Mouse (Mus musculus) cerebellum, postnatal 4 days (tissue): ENCODE results near the gene Srgap2.
A peak's percentile ranks its signal among the peaks of the same experiment; 100 is the strongest.
"Not testable (repeated sequence)": the region's sequence is repeated elsewhere in the genome, so short reads cannot be mapped to it uniquely, and the experiment has no call there.

Source experiments
- DNase-seq, 2 experiments: peaks; one replicate each; pipeline ENCODE4 v3.0.0; 2022; ENCODE audit warnings: low spot score in 2 of 2, mixed read lengths in 1 of 2

The Srgap2 gene

DNA sequence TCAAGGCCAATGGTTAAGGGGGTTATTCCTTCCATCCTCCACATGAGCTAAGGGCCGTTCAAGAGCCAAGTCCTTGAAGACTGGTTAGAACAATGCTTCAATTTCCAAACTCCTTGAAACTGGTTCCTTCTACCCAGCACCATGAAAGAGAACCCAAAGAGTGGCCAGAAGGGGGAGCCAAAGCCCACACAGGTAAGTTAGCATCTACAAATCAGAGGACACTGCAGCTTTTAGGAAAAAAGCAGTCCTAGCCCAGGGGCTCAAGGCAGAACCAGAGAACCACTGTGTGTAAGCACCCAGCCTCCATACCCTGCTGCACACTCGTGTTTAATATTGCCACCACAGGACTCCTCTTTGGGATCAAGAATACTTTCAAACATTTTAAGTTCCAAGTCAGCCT is 236.5 kb downstream of the Srgap2 start:
- peak in 1 of 2 experiments; percentile 64 for DNase-seq

DNA sequence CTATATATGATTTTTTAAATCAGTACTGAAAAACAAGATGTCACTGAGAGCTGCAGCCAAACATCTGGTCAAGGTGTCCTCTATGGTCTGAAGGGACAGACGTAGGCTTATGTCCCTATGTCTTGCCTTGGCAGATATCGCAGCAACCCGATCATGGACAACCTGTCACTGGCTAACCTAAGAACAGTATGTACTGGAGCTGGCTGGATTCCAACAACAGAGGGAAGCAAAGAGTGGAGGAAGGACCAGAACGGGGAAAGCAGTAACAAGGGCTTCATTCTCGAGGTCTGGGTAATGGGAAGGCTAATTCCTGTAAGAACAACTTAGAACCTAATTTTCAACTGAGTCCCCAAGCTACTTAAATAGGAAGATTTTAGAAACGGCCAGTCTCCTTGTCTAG is 238.2 kb downstream of the Srgap2 start:
- DNase-seq: no peak

DNA sequence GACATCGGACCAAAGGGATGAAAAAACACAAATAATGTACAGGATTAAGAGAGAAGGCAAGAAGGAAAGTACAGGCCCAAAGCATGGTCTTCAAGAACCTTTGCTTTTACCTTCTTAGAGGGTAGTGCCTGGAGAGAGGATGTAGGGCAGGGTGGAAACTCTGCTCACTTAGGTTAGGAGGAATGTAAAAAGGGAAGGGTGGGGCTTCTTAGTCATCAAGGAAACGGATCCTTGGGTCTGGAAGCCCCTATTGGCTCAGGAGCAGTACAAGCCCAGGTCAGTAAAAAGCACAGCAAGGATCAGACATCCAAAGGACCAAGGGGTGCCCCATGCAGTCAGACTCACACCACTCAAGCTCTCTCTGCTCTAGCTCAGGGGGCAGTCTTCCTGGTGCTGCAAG is 239.9 kb downstream of the Srgap2 start:
- DNase-seq: no peak

DNA sequence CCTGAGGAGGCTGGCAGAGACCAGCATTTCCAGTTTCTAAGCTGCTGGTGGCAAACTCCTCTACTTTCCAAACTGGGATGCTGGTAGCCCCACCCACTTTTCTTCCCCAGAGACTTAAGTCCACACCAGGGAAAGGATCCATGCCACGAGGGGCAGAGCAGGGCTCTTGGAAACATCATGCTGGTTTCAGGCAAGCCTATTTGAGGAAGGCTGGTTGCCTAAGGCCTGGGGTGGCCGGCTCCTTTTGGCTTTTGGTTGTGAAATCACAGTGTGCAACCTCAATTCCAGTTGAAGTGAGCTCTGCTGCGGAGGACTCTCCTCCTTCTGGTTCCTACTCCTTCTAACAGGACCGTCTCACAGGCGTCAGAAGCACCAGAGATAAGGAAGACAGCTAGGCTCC is 240.3 kb downstream of the Srgap2 start:
- no peak for DNase-seq

DNA sequence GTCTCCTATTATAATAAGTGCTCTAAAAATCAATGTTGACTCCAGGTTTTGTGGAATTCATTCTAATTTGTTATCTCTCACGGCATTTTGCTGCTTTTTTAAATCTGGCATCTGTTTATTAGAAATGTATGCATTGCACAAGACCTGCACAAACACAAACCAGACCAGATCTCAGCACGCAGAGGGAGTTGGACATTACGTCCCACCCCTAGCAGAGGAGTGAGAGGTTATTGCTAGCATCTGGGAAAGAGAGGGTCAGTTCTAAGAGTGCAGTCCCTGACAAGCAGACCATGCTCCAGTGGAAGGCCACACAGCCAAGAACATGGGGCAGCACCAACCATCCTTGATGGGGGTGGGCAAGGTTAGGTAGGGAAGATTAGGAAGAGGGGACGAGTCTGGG is 242.5 kb downstream of the Srgap2 start:
- no peak for DNase-seq

DNA sequence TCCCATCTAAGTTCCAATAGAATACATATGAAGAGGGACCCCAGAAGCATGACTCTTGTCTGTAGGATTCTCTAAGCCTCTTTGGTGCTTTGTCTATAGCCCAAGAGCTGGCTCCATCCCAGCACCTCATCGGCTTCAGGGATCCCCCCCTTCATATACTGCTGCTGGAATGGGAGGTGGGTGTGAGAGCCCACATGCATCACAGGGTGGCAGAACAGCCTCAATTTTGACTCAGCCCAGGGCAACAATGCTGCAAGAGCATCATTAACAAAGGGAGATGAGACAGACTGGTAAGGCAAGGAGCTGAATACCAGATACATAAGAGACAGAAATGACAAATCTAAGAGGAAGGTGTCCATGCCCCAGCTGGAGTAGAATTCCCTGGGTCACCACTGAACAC is 243.0 kb downstream of the Srgap2 start:
- DNase-seq: no peak

DNA sequence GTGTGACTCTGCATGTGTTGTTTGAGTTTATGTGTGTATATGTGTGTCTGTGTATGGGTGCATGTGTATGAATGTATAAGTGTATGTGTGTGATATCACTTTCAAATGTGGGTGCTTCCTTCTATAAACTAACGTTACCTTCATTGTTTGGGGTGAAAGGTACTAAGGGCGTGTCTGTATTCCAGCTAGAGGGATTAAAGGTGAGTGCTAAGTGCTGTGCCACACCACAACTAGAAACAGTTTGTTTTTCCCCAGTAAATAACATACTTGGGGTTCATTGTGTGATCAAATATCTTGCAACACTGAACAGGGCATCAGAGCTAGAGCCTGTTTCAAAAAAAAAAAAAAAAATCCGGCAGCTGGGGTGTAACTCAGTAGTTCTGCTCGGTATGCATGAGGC is 245.4 kb downstream of the Srgap2 start:
- no peak for DNase-seq

DNA sequence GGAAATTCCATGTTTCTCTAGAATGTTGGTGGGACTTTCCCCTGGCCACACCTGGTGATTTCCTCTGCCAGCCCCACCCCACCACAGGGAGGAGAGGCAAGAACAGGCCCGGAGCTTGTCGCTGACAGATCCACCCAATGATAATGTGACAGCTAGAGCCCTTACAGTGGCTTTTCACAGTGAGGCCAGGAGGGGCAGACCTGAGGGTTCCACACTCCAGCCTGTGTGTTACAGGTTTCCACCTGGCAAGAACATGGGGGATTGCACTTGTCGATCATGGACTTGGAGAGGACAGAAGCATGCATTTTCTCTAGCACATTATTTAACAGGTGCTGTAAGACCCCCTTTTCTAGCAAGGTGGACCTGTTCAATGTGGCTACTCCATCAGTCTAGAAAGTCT is 246.9 kb downstream of the Srgap2 start:
- no peak for DNase-seq

DNA sequence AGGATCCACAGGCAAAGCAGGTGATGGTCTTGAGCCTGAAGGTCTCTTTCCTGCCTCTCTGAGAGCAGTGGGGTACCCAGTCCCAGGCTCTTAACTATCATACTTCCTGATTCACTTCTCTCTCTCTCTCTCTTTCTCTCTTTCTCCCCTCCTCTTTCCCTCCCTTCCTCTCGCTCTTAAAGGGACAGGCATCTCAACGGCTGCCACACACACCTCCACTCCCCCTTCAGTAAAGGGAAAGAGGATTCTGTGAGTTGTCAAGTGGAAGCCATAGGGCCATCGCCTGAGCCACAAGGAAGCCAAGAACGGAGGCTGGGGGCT is 247.7 kb downstream of the Srgap2 start, which contains the start of gene Ikbke:
Gene Ikbke, minus strand, starts transcription at position 151 of the 321 bp plus-strand sequence.
- DNase-seq: no peak

DNA sequence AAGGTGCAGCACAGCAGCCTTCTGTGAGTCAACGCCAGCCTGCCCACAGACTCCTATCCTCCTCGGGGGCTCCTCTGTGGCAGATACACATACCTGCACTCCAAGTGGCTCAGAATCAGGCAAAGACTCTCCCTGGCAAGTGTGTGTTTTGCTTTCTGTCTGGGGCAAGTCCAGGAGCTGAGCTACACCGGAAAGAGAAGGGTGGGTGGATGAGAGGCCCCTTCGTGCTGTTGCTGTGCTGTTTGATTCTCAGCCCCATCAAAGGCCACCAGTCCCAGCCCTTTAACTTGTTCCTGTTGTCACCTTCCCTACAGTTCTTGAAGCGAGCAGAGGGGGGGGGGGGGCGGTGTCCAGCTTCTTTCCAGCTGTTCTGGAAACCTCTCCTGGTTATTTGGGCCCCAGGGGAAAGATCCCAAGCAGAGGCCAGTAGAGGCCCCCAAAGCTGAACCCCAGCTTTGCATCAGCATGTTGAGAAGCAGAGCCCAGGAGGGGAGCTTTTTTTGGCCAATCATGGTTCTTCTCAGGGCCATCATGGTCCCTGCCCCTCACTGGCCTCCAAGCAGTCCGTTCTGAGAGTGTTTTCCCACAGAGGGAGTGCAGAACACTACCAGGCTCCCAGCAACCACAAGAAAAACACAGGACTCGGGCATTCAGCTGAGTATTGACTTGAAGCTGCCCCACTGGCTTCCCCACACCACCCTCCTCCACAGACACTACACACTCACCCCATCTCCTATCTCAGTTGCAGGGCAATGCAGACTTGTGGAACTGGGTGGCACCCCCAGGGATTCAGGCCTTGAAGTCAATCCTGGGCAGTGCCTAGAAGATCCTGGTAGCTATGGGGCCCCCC is 248.3 kb downstream of the Srgap2 start:
- DNase-seq: no peak

DNA sequence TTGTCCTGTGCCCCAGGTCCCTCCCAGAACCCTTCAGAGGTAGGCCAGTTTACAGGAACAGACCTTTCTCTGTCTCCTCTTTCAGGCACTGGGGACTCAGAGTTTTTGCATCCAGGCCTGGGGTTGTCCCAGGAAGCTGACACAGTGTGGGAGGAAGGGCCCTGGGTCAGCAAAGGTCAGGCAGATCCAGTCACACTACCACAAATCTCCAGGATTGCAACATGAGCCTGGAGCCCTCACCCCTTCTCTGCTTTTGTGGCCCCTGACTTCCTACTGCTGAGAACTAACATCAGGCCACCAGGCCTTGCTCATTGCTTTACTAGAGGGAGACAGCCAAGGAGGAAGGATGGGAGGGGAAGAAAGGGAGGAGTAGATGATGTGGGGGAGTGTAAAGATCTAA is 250.3 kb downstream of the Srgap2 start:
- no peak for DNase-seq

DNA sequence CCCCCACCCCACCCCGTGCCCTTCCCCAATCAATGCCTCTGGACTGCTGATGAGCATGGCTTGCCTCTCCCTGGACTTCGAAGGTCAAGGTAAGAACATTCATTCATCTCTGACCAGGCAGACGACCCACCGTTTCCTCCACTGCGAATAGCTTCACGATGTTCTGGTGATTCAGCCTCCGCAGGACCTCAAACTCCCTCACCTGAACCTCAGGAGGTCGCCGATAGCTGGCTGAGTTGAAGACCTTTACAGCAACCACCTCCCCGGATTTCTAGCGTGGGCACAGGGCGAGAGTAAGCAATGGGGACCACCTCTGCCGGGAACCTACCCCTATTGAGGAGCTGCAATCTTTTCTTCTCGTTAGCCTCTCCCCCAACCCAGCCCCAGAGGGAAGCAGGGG is 251.6 kb downstream of the Srgap2 start:
- no peak for DNase-seq

DNA sequence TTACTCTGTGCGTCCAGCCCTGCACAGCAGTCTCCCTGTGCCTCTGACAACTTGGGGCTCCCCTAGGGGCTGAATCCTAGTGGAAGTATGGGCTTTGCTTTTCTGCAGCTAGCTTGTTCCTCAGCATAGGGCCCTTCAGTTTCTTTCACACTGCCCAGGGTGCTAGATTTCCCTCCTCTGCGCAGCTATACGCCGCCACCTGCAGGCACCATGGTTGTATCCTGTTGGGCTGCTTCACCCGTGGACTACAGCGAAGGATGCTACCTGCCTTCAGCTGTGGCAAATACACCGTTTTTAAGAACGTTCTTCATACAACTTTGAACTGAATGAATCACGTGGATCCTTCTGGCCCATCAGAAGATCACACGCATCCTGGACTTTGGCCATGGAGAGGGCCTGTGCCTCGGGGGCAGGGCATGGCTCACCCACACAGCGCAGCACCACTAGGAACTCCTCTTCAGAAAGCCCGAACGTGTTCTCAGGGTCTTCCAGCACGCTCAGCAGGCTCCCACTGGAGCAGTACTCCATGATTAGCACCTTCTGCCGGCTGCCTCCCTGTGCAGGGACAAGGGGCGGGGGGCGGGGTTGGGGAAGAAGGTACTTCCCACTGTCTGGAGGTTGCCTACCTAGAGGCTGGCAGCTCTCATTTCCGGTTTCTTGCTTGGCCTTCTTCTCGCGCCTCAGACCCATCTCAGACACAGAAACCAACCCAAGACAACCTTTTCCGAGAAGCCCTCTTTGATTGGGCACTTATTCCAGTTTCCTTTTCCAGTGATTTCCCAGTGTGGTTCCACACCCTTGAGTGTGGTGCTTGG is 252.2 kb downstream of the Srgap2 start:
- no peak for DNase-seq

DNA sequence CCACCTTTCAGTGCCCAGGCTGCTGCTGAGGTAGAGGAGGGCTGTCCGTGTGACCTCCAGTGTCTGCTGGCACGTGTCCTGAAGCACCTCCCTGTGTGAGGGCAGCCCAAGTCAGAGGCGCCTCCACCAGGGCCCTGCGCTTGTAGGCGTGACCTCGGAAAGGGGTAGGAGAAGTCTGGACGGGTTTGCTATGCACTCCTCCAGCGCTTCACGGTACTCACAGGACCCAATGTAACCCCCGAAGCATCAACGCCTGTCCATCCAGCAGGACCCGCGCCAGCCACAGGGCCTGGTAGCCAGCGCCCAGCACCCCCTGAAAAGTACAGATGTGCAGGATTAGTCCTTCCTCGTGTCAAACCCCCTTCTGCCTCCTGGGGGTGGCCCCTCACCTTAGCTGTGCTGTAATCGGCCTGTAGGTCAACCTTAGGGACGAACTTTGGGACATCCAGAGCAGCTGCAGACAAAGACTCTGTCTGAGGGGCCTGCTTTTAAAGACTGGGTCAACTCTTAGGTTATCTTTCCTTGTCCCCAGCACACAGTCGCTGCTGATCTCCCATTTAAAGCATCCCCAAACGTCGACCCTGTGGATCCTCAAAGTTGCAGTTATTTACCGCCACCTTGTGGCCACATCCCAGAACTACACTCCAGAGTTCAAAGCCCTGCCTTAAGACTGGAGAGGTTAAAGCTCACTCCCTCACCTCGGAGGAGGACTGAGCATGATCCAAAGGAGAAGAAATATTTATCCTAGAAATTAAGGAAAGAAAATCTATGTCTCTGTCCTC is 257.2 kb downstream of the Srgap2 start:
- DNase-seq: peak; percentile 68 to 85

DNA sequence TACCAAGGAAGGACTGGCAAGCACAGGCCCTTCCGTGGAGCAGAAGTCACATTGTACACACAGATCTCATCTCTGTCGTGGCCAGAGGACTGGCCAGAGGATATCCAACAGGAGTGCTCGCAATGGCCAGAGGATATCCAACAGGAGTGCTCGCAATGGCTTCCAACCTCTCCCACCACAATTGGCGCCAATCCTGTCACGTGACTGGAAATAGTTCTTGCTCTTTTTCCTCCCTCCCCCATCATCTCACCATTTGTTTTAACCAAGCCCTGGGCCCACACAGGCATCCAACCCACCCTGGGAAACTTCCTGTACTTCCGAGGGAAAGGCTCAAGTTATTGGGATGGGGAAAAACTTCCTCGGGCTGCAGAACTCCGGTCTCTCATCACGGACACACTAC is 258.4 kb downstream of the Srgap2 start:
- no peak for DNase-seq

DNA sequence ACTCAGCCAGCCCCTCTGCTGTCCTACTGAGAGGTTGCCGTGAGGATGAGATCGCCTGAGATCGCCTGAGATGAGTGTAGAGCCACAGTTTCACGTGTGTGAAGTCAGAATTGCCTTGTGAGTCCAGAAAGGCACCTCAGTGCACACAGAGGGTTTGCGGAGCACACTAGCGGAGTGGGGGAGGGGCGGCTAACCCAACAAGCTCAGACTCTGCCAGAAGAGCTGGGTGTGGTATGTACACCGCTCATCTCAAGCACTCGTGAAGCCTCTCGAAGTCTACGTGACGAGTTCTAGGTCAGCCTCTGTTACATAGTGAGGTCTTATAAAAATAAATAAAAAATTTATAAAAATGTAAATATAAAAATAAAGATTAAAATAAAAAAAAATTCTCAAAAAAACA is 263.2 kb downstream of the Srgap2 start:
- DNase-seq: no peak

DNA sequence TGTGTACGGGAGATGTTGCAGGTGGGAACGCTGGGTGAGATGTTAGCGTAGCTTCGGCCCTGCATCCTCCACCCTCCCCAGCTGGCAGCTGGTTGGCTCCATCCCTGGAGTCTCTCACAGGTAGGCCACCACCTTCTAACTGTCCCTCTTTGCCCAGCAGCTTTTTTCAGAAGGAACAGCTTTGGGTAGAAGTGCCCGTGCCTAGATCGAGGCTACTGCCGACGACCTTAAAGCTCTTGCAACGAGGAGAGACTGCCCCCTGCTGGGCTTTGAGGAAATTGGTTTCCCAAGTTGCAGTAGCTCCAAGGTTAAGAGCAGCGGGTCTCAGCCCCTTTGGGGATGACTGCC is 266.9 kb downstream of the Srgap2 start:
- peak; percentile 50 to 74 for DNase-seq

DNA sequence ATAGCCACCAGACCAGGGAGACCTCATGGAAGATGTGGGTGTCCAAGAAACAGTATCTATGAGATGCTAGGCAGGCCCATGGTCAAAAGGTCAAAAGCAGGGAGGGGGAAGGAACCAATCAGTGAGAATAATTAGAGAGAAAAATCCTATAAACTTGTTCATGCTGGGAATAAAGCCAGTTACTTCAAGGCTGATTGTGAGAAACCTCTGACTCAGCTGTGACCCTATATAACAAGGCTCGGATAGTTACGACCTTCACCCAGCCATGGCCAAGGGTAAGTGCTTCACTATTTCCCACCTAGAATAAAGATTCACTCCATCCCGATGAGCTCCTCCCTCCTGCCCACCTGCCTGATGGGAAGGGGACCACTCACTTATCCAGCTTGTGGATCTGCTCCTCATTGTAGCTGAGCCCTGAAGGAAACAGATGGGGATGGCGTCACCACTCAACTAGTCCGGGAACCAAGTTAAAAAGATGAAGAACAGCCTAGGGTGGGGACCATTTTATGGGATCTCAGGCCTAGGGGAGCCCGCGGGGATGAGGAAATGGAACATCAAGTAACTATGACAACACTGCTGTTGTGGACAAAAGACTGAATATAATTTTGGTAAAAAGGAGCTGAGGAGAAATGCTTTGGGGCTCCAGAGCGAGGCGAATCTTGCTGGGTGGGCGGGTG is 267.4 kb downstream of the Srgap2 start:
- DNase-seq: no peak

DNA sequence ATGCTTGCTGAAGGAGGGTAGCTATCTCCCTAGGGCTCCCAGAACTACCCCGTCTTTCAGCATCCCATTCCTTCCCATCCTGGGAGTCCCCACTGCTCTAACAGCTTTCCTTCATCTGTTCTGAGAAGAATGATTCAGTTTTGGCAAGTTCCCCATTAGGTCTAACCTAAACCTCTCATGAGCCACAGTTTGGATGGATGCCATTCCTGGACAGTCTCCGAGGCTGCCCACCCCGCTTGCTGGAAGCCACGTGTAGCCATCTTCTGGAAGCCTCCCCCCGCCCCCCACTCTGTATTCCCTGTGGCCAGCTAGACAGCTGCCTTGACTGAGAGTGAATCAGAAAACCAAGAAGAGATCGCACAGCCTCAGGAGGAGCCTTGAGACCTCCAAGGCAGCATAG is 269.9 kb downstream of the Srgap2 start:
- DNase-seq: no peak

DNA sequence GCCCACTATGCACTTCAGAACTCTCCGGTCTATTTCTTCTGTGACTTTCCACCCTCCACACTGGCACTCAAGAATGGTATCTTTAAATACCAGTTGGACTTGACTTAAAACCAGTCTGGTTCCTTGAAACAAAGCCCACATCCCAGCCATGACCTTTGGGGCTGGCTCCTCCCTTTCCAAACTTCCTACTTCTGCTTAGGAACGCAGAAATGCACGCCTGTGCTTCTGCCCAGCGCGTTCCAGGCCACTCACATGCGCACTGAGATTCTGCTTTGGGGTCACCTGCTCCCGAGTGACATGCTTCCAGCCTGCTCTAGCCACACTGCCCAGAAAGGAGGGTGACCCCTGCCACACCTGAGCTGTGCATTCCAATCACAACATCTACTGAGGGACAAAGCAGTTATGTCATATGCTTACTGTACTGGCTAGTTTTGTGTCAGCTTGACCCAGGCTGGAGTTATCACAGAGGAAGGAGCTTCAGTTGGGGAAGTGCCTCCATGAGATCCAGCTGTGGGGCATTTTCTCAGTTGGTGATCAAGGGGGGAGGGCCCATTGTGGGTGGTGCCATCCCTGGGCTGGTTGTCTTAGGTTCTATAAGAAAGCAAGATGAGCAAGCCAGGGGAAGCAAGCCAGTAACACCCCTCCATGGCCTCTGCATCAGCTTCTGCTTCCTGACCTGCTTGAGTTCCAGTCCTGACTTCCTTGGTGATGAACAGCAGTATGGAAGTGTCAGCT is 274.5 kb downstream of the Srgap2 start:
- not testable (repeated sequence) for DNase-seq
